Mouse (Mus musculus) skeletal muscle tissue, postnatal 0 days (tissue): ENCODE measurements around the gene Fgfr2. TPM values are rescaled to one million over a fixed set of nuclear protein-coding genes. Genes with fewer than 3 reads are reported as not detected.

Experiments
- microRNA-seq, 2 experiments: library from miRNA; unstranded; fragments of <30 nt; microRNA quantifications; one replicate each; pipeline ENCODE4; 2016
- polyA plus RNA-seq: library from polyadenylated mRNA; unstranded; fragments of >200 nt; fragmentation: Nextera tagmentation; extraction: Ambion mirVana; gene quantifications from 2 replicates; pipeline ENCODE4 v1.2.1, GENCODE M21; 2015

Gene Fgfr2
- polyA plus RNA-seq, 1 experiment from 2014 or later: 5.5 TPM

Small RNA genes within 50 kb of the gene (microRNA-seq; reads per million reads assigned to microRNA genes)
- 0 to 0.20 reads per million in 2 experiments for gene Mir7061

Other genes starting within 250 kb of the Fgfr2 start
- gene Zranb1, start 192.2 kb downstream of the Fgfr2 start, polyA plus RNA-seq: 8.1 and 8.6 TPM in 2 replicates
- gene Ctbp2, start 1.0 kb upstream of the Fgfr2 start, polyA plus RNA-seq: 20.4 and 23.1 TPM in 2 replicates